Mouse (Mus musculus) thymus, postnatal 36 days (tissue): Measurements from ENCODE around the gene Hspbap1.

ENCODE experiments used
- DNase-seq, 2 experiments: peaks; one replicate each; pipeline ENCODE4 v3.0.0; 2022; ENCODE audit warnings: mixed read lengths in 2 of 2

The Hspbap1 gene

DNA sequence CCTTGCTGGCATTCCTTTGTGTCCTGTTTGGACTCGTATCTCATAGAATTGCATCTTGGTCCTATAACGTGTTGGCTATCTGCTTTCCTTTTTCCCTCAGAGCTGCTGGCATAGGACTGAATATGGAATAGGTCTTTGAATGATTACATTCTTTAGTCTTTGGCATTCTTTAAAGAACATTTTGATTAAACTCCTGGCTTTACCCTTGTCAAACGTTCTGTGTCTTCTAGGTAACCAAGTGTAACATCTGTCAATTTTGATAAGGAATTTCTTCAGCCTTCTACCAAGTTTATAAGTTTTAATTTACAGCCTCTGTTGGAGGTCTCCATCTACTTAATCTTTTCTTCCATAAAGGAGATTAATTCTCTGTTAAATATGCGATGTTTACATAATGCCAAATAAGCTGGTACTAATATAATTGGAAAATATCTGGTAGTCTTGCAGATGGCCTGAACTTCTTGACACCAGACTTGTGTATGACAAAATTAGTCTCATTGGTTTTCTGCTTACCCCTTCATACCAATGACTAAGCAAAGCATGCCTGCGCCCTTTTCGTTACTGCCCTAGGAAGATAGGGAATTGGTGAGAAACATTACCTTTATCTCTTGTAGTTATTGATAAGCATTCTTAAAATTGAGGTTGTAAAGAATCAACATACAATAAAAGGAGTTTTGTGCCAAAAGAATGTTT, 36.9 kb downstream of the Hspbap1 start:
- DNase-seq: no peak

DNA sequence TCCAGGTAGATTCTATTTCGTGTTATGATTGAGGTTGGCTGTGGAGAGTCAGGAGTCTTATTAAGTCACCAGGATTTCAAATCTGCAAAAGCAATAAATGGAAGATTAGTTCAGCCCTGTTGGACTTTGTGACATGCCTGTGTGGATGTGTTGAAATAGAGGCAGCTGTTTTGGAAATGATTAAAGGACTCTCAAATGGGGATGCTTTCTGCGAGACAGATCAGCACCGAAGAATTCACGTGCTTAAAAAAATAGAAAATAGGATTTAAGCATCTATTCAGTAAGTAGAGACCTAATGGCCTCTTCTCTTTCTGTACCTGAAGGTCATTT, 37.5 kb downstream of the Hspbap1 start:
- no peak for DNase-seq

DNA sequence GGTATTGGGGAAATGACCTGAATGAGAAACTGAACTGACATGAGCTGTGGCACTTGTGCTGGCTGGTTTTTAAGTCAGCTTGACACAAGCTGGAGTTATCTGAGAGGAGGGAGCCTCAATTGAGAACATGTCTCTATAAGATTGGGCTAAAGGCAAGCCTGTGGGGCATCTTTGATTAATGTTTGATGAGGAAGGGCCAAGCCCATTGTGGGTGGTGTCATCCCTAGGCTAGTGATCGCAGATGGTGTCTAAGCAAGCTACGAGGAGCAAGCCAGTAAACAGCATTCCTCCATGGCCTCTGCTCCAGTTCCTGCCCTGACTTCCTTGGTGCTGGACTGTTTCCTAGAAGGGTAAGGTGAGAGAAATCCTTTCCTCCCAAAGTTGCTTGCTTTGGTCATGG, 38.7 kb downstream of the Hspbap1 start:
- no peak for DNase-seq

DNA sequence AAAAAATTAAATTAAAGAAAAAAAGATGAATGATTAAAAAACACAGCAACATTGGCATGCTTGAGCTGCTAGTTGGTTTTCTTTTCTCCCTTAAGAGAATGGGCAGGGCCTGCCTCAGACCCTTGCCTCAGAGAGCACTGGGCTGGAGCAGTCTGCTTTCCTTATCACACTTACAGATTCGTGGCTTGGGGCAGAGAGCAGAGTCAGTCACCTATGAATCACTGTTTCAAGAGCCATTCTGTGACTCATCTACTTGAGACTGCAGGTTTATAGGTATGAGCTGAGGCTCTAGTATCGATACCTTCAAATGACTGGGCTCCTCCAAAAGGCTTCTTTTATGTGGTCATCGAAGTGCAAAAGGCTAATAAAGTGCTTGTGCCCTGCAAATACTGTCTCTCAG, 42.9 kb downstream of the Hspbap1 start:
- no peak for DNase-seq

DNA sequence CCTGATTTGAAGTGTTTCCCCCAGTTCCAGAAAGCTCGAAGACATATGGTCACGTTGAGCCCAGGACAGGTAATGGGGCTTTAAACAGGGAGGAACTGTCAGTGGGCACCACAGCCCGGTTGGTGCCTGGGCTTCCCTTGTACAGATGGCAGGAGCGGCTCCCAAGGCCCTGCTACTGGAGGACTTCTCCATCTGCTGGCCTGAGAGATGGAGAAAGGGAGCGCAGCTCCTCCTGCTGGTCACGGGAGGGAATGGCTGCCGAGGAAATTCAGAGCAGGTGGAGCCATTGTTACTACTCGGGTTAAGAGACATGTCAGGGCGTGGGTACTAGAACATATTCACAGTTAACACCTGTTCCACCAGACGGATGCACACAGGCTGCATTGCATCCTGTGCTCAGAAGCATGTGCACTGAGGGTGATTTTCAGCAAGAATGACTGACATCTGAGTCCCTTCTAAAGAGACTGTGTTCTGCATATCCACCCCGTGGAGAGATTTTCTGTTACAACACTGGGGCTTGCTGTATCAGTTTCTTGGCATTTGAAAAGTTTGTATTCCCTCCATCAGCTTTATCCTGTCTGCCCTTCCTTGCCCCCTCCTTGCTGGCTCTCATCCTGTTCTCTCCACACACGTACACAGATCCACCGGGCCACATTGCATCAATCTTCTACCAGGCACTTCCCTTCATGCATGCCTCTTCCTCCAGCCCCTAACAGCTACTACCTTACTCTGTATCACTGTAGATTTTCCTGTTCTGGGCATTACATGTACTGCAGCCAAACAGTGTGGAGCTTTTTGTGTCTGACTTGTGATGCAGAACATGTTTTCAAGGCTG, 47.3 kb downstream of the Hspbap1 start:
- peak; percentile 84 to 86 for DNase-seq

DNA sequence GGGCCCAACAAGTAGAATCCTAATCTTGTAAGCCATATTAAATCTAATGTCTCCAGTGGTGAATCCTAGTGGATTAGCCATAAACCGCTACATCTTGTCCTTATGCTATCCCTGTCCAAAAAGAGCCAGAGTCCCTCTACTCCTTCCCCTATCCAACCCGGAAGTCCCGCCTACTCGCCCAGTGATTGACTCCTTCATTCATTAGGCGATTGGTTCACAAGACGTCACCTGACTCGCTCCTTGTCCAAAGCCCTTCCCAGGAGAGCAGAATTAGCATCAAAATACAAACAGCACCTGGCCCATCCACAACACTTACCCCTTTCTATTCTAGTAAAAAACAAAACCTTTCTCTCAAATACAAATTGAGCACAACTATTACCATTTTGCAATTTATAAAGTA, 59.8 kb downstream of the Hspbap1 start:
- no peak for DNase-seq

DNA sequence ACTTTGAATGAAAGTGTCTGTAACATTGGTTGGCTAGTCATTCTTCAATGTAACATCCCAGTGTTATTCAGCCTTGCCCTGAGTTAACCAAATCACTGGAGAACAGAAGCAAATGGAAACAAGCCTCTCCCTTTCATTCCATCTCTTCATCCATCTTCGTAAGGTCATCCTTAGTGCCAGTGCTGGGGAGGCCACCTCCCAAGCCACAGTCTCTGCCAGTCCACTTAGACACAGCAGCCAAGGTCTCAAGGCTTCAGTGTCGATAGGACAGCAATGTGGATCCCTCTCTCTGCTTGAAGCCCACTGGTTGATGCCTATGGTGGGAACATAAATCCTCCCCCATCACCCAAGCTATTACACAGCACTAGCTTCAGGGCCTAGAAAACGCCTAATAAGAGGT, 62.8 kb downstream of the Hspbap1 start:
- DNase-seq: no peak

DNA sequence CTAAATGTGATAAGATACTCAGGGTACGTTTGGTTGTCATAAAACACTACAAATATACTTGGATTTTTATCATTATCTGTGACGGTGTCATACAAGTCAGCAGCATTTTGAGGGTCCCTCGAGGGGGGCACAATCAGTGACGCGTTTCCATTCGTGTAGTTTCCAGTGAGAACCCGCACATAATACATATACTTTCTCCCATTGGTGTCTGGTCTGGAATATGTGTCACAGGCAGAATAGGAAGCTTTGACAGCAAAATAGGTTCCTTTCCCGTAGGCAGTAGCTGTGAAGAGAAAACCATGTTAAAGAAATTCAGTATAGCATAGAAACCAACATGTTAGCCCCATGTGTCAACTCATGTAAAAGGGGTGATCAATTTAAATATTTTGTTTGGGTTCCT, 64.5 kb downstream of the Hspbap1 start:
- no peak for DNase-seq

DNA sequence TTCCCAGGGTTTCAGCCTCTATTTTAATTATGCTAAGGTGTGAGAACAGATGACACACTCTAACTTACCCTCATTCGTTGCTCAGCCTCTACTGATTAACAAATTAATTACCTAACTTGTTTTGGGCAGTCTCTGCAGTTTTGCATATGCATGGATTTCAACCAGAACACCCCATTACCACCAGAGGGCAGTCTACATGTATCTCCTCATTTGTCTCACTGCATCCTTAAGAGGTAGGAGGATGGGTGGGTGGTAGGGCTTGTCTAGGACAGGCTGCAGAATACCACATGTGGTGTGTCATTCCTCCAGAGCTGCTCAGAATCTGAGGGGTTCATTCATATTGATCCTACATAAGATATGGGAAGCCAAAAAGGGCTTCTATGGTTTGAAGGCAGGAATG, 69.5 kb downstream of the Hspbap1 start:
- DNase-seq: peak in 1 of 2 experiments; percentile 26

DNA sequence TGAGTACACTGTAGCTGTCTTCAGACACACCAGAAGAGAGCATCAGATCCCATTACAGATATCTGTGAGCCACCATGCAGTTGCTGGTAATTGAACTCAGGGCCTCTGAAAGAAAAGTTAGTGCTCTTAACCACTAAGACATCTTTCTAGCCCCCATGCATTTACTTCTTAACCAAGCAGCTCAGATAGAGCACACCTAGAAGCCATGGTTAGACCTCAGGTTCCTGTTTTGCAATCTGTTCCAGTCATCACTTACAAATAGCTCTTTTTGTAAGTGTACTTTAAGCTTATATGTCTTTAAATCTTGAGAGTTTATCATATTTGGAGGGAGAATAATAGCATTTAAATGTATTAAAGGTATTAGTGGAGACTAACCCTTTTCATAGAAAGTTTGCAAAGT, 77.0 kb downstream of the Hspbap1 start:
- no peak for DNase-seq

DNA sequence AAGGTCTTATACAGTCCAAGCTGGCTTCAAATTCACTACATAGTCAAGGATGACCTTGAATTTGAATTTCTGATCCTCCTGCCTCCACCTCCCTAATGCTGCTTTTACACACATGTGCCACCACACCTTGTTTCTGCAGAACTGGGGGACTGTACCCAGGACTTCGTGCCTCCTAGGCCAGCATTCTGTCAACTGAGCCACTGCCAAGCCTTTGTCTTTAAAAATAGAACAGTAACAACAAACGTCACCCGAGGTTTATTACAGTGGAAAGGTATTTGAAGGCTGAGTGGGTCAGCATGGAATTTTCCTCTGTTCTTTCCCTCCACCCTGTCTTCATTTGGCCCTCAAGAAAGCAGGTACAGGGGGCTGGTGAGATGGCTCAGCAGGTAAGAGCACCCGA, 85.7 kb downstream of the Hspbap1 start:
- no peak for DNase-seq

DNA sequence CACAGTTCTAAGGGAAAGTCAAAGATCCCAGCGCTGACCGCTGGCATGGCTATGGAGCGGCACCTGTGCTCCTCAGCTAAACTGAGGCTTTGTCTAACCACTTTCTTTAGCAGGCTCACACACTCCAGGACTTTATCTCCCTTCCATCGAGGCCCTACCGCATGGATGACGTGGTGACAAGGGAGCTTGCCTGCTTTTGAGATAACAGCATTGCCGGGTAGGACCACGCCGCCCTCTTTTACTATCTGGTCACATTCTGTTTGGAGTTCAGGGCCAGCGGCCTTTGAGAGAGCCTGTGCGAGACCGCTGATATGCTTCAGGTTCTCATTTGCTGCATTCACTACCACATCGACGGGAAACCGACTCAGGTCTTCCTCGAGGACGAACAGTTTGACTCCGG, 86.6 kb downstream of the Hspbap1 start:
- no peak for DNase-seq

DNA sequence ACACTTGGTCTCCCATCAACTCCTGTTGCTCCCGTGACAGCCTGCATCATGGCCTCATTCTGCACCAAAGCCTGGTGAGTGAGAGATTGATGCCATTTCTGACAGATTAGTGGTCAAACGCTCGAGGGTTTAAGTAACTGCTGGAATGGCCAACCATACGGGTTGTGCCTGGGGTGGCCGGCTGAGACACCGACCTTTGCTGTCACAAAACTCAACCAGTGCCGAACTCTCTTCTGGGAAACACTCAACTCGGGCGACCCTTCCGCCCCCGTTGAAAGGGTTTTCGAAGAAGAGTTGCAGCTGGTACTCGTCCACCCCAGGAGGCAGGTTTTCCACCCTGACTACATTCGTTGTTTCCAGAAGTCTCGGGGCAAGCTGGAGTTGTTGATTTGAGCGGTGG, 90.1 kb downstream of the Hspbap1 start:
- no peak for DNase-seq

DNA sequence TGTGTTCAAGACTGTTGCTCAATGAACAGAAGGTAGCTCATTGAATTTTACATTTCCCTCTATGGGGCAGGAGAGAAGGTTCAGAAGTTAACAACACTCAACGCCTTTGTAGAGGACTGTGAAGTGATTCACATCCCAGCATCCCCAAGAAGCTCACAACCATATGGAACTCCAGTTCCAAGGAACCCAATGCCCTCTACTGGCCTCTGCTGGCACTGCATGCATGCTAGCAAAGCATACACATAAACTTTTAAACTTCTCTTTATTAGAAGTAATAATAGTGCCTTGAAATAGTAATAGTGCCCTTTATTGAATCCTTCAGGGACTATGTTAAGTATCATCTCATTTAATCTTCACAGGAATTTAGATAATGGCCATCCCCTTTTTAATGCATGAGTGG, 91.9 kb downstream of the Hspbap1 start:
- DNase-seq: no peak

DNA sequence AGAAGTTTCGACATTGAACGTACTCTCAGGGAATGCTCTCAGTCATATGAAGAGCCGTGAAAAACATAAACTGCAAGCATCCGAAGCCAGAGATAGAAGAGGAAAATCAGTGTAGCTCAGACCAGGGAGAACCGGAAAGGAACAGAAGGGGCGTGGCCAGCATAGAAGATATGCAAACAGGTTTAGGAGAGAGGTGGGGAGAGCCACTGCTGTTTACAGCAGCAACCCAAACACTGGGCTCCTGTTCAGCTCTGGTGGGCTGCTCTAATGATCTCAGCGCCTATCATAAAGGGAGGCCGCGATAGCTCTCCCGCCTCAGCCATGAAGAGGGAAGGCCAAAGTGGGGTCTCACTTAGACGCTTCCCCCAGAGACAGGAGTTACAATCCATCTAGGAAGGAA, 97.6 kb downstream of the Hspbap1 start:
- DNase-seq: no peak

DNA sequence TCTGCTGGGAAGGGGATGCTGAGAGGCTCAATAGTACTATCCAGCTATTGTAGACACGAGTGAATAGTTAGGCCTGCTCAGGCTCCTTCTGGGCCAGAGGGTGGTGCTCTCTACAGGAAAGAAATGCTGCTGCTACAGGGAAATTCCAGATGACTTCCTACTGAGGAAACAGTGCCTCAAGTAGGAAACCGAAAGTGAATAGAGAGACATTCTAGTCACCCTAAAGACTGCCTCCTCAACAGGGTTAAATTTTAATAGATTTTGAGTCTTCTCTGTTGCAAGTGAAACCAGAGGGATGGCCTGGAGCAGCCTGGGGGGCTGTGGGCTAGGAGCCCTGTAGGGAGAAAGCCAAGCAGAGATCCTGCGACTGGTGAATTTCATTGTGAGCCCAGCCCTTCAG, 99.0 kb downstream of the Hspbap1 start:
- no peak for DNase-seq

DNA sequence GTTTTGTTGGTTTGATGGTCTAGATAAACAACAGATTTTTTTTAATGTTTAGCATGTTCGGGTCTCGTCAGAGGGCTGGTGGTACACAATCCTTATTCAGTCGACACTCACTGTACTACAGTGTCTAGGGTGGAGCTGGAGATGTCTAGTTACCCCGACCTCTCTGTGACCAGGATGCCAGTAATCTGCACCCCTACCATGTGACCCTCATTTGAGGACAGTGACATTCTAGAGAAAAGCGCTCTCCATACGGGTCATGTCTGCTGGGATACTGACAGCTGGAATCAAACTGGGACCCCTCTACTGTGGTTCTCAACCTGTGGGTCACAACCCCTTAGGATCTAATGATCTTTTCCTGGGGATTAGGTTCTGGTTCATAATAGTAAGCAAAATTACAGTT, 99.5 kb downstream of the Hspbap1 start:
- DNase-seq: no peak

DNA sequence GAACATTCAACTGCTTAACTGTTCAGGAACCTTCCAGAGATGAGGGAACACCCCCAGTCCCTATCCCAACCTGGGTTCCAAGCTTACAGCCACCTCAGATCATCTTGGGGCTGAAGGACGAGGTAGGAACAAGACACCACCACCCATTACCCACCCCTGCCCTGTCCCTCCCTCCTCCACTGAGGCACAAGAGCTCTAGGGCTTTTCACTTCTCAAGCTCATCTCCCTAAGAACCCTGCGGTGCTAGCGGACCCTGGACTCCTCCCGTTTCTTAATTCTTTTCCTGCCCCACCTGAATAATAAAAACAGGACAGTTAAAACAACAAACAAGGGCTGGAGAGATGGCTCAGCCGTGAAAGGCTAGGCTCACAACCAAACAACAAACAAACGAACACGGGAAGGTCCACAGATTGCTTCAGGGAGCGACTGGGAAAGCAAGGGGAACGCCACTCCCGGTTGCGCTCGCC, 100.4 kb downstream of the Hspbap1 start:
- DNase-seq: no peak

DNA sequence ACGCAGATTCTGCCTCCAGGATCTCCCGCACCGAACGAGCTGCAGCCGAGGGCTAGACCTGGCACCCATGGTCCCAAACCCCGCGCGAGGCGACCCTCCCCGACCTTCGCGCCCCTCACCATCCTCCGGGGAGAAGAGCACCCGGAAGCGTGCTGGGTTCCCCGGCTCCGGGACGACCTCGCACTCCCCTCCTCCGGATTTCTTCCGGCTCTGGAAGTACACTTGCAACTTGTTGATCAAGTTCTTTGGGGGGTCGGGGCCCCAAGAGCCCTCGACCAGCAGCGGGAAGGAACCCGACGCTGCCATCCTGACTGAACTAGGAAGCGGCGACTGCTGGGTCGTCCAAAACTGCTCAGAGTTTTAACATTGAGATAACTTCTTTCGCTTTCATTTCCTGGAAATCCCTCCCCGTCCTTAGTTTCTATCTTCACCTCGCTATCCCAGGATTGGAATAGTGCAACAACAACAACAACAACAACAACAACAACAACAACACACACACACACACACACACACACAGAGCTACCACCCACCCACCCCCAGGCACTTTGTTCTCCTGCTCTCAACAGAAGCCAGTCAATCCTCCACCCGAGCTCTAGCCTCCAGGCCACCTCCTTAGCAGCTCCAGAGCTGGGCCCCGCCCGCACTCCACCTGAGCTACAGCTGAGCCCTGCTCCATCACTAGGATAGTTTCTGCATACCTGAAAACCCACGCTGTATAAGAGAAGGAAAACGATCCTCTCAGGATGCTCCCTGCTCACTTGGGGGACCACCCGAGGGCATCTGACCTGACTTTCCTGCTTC, 101.1 kb downstream of the Hspbap1 start, which contains the start of gene Parp14:
TSS of gene Parp14 (minus strand) at position 497 of the 804 bp plus-strand sequence.
- peak; percentile 66 to 69 for DNase-seq

DNA sequence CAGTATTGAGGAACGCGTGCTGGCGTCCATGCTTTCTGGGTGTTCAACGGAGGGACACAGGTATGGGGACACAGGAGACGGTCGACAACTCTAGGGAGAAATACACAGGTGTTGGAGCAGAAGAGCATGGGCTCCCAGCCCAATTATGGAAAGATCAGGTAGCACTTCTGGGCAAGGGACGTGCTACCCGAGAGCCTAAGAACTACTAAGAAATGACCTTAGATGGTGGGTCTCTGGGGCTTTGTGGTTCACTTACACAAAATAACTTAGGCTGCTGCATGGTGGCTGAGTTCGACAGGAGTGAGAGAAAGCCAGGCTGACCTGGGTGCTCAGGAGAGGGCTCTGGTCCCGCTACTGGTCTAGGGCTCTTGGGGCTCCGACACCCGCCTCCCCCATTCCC, 101.7 kb downstream of the Hspbap1 start:
- peak in 1 of 2 experiments; percentile 20 for DNase-seq

DNA sequence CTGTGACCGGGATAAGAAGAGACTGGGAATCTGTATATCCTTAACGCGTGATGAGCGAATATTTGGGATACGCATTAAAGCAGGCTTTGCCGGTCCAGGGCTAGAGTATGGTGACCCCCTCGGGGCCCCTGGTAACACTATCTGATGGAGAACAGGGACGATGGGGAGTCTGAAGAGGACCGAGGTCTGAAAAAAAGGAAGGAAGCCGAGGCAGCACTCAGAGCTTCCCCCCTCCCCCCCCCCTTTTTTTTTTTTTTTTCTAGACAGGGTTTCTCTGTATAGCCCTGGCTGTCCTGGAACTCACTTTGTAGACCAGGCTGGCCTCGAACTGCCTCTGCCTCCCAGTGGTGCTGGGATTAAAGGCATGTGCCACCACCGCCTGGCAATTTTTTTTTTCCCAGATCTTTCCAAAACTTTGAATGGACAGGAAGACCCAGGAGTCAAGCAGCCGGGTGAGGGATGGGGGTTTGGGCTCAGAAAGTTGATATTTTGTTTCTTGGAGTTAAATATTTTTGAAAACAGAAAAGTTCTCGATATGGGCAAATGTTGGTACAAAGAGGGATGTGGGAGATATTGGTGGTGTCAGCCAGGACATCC, 102.3 kb downstream of the Hspbap1 start:
- no peak for DNase-seq

DNA sequence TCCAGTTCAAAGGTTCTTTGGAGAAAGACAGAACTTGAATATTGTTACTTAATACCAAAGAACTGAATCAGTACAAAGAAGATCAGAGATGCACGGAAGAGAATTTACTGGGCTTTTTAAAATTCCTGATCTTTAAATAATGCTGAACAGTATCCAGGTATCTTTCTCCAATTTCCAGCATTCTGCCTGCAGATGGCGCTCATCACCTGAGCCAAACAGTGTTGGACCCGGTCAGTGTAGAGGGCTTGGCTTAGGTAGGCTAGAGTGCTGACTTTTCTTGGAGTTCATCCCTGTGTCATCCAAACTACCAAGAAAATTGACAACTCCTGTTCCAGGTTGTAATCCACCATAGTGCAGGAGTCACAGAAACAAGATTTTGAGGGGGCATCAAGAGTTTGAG, 104.2 kb downstream of the Hspbap1 start:
- DNase-seq: peak; percentile 56 to 67
